Mouse (Mus musculus): ENCODE data around the gene Vmn1r137. TPM values are rescaled to one million over a fixed set of nuclear protein-coding genes. Genes with fewer than 3 reads are reported as not detected.
"Not testable (repeated sequence)": the region's sequence is repeated elsewhere in the genome, so short reads cannot be mapped to it uniquely, and the experiment has no call there.

The Vmn1r137 gene
- polyA plus RNA-seq (2015; fragmentation: Nextera tagmentation; extraction: Ambion mirVana) = not detected in 2 replicates

DNA sequence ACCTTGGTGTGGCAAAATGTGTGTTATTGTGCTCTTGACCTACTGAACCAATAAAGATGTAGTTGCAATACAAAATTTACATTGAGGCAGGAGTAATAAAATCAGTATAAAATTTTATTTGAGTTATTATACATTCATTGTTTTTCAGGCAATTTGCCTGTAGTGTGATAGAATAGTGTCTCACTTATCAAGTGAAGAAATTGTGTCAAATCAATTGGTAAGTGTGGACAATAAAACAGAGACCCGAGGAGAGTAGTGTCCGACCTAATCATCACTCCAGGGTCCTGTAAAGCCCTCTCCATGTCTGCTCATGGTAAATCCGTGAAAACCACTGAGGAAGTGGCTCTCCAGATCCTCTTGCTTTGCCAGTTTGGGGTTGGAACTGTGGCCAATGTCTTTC is at the start of gene Vmn1r137:
Gene Vmn1r137, plus strand, starts transcription at position 301 of the 400 bp plus-strand sequence.
- ATAC-seq; H3K36me3 ChIP-seq (ENCODE audit: control insufficient read depth, insufficient read depth, low read length): not testable (repeated sequence)
- no CpG with 5 or more reads among the region's 3 CpGs for WGBS

GRCm38 (mm10) chr7:22028797-22029196 is 34.4 kb downstream of the Vmn1r137 start, which contains the start of gene Vmn1r138:
Vmn1r138 (minus strand) TSS chr7:22028897.
- not testable (repeated sequence) for H3K4me1 ChIP-seq (ENCODE audit: control insufficient read depth, insufficient read depth, low read length); H3K27ac ChIP-seq (ENCODE audit: low read length); H3K27me3 ChIP-seq (ENCODE audit: control insufficient read depth, insufficient read depth, low read depth, low read length); H3K4me3 ChIP-seq (ENCODE audit: low read depth, low read length); H3K9me3 ChIP-seq (replicated peaks; ENCODE audit: control insufficient read depth, low read length, poor library complexity, severe bottlenecking); H3K9ac ChIP-seq (ENCODE audit: low read depth, low read length); ATAC-seq; H3K36me3 ChIP-seq (ENCODE audit: control insufficient read depth, insufficient read depth, low read length); H3K4me2 ChIP-seq (ENCODE audit: low read length)
- WGBS = no CpG with 5 or more reads among the region's 2 CpGs

More for the DNA sequence above, at the start of gene Vmn1r137:
- H3K27ac ChIP-seq (ENCODE audit: low read length); H3K9ac ChIP-seq (ENCODE audit: low read depth, low read length); H3K27me3 ChIP-seq (ENCODE audit: control insufficient read depth, insufficient read depth, low read depth, low read length); H3K4me2 ChIP-seq (ENCODE audit: low read length); H3K9me3 ChIP-seq (replicated peaks; ENCODE audit: control insufficient read depth, low read length, poor library complexity, severe bottlenecking); H3K4me1 ChIP-seq (ENCODE audit: control insufficient read depth, insufficient read depth, low read length); H3K4me3 ChIP-seq (ENCODE audit: low read depth, low read length): not testable (repeated sequence)

Other genes with a start within 250 kb of the Vmn1r137 start
- not detected in 2 replicates for gene Gm4175, start 233.1 kb upstream of the Vmn1r137 start, polyA plus RNA-seq (2015; fragmentation: Nextera tagmentation; extraction: Ambion mirVana)
- not detected in 2 replicates for gene Gm4177, start 197.9 kb upstream of the Vmn1r137 start, polyA plus RNA-seq (2015; fragmentation: Nextera tagmentation; extraction: Ambion mirVana)
- not detected in 2 replicates for gene Vmn1r135, start 162.2 kb upstream of the Vmn1r137 start, polyA plus RNA-seq (2015; fragmentation: Nextera tagmentation; extraction: Ambion mirVana)
- gene Gm5725, start 150.3 kb upstream of the Vmn1r137 start, polyA plus RNA-seq (2015; fragmentation: Nextera tagmentation; extraction: Ambion mirVana) = not detected in 2 replicates
- gene Gm5891, start 73.3 kb upstream of the Vmn1r137 start, polyA plus RNA-seq (2015; fragmentation: Nextera tagmentation; extraction: Ambion mirVana) = not detected in 2 replicates
- not detected in 2 replicates for gene Vmn1r138, start 34.3 kb downstream of the Vmn1r137 start, polyA plus RNA-seq (2015; fragmentation: Nextera tagmentation; extraction: Ambion mirVana)
- not detected in 2 replicates for gene Gm6176, start 61.7 kb downstream of the Vmn1r137 start, polyA plus RNA-seq (2015; fragmentation: Nextera tagmentation; extraction: Ambion mirVana)
- not detected in 2 replicates for gene Vmn1r139, start 74.5 kb downstream of the Vmn1r137 start, polyA plus RNA-seq (2015; fragmentation: Nextera tagmentation; extraction: Ambion mirVana)
- gene Gm16451, start 123.7 kb downstream of the Vmn1r137 start, polyA plus RNA-seq (2015; fragmentation: Nextera tagmentation; extraction: Ambion mirVana) = not detected in 2 replicates
- not detected in 2 replicates for gene Gm10666, start 140.2 kb downstream of the Vmn1r137 start, polyA plus RNA-seq (2015; fragmentation: Nextera tagmentation; extraction: Ambion mirVana)
- gene Vmn1r142, start 169.4 kb downstream of the Vmn1r137 start, polyA plus RNA-seq (2015; fragmentation: Nextera tagmentation; extraction: Ambion mirVana) = not detected in 2 replicates
- gene Vmn1r143, start 194.8 kb downstream of the Vmn1r137 start, polyA plus RNA-seq (2015; fragmentation: Nextera tagmentation; extraction: Ambion mirVana) = not detected in 2 replicates
- gene Gm8653, start 206.7 kb downstream of the Vmn1r137 start, polyA plus RNA-seq (2015; fragmentation: Nextera tagmentation; extraction: Ambion mirVana) = not detected in 2 replicates
- gene Gm8453, start 234.9 kb downstream of the Vmn1r137 start, polyA plus RNA-seq (2015; fragmentation: Nextera tagmentation; extraction: Ambion mirVana) = not detected in 2 replicates